7 mouse cellular contexts compared by ENCODE assay signal in the genomic region with DNA sequence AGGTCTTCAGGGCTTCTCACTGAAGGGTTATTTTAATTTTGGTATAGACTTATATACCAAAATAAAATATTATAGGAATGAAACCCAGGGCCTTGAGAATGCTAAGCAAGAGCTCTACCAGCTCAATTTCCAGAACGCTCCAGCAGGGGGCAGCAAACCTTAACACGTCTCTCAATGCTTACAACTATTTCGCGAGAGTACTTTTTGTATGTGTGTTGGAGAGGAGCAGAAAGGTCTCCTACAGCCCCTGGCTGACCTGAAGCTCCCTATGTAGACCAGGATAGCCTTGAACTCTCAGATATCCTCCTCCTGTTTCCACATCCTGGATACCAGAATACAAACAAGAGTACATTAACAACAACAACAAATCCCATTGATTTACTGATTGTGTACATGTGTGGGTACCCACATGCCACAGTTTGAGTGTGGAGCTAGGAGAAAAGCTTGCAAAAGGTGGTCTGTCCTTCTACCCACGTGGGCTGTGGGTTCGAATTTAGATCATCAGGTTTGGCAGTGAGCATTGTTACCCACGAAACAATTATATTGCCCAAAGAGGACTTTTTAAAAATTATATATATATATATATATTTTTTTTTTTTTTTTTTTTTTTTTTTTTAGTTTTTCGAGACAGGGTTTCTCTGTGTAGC. TPM values are rescaled to one million over a fixed set of nuclear protein-coding genes. Genes with fewer than 3 reads are reported as not detected.
DNase-seq lines count a peak whose midpoint lies in the region; ATAC-seq lines count a peak whose summit lies in the region.

No protein-coding gene starts in this region.

- H3K27me3 ChIP-seq in embryonic facial prominence, embryonic 11.5 days (ENCODE audit: control insufficient read depth, insufficient read depth, low read length): no peaks in the 10 kb centered on the region

- H3K9me3 ChIP-seq in embryonic facial prominence, embryonic 11.5 days (replicated peaks; ENCODE audit: control insufficient read depth, low read length): no peaks in the 10 kb centered on the region

- H3K4me1 ChIP-seq in embryonic facial prominence, embryonic 11.5 days (ENCODE audit: control insufficient read depth, insufficient read depth, low read length): no peaks in the 10 kb centered on the region

- H3K4me3 ChIP-seq in embryonic facial prominence, embryonic 11.5 days (ENCODE audit: low read depth, low read length): no peak overlapping the region

- no peak overlapping the region for H3K27ac ChIP-seq in embryonic facial prominence, embryonic 11.5 days (replicated peaks; ENCODE audit: low read depth, low read length)

- no peaks in the 10 kb centered on the region for H3K36me3 ChIP-seq in embryonic facial prominence, embryonic 11.5 days (replicated peaks; ENCODE audit: control insufficient read depth, insufficient read depth, low read depth, low read length)

- no peak overlapping the region for H3K4me2 ChIP-seq in embryonic facial prominence, embryonic 11.5 days (ENCODE audit: low read depth, low read length)

- no peak overlapping the region for H3K9ac ChIP-seq in embryonic facial prominence, embryonic 11.5 days (replicated peaks; ENCODE audit: low read length)

- WGBS in embryonic facial prominence, embryonic 11.5 days: 24% methylated on average over 7 of the region's 8 CpGs

- DNase-seq in ovary, postnatal 10 days (ENCODE audit: low spot score): peak; percentile 64
- no peak for DNase-seq in ovary, adult 18-20 months (ENCODE audit: low spot score)
- DNase-seq in adrenal gland, postnatal 36 days: peak; percentile 86 to 89
- peak; percentile 93 for DNase-seq in embryonic facial prominence, embryonic 11.5 days (ENCODE audit: low spot score)
- DNase-seq in kidney, postnatal 14 days: peak; percentile 83
- DNase-seq in lung, adult 18-20 months: peak; percentile 71 to 75
- peak; percentile 96 for DNase-seq in right cerebral cortex, postnatal 4 days

- ATAC-seq in embryonic facial prominence, embryonic 11.5 days (replicated peaks; ENCODE audit: insufficient number of reproducible peaks, low FRiP score, low TSS enrichment, low read depth): no peak

RNA-seq across cellular contexts. Expression of a gene that starts 4.9 kb away (rescaled TPM):
- 100 to 1,000 TPM; 272 to 276 TPM for total RNA-seq in adrenal gland, postnatal 36 days (2021)
- 132 and 138 TPM in 2 replicates for polyA plus RNA-seq in embryonic facial prominence, embryonic 11.5 days (2014; fragmentation: Nextera tagmentation; extraction: Ambion mirVana)

RNA-seq across cellular contexts. Expression of a gene that starts 30.2 kb away (rescaled TPM):
- total RNA-seq in adrenal gland, postnatal 36 days (2021): 1 to 10 TPM; 1.3 to 3.4 TPM
- polyA plus RNA-seq in embryonic facial prominence, embryonic 11.5 days (2014; fragmentation: Nextera tagmentation; extraction: Ambion mirVana): 17.1 and 20.6 TPM in 2 replicates

RNA-seq across cellular contexts. Expression of a gene that starts 49.6 kb away (rescaled TPM):
- total RNA-seq in adrenal gland, postnatal 36 days (2021): 1 to 10 TPM; 1.1 to 1.6 TPM
- 20.6 and 23.8 TPM in 2 replicates for polyA plus RNA-seq in embryonic facial prominence, embryonic 11.5 days (2014; fragmentation: Nextera tagmentation; extraction: Ambion mirVana)
